ENCODE assay signal across 31 mouse cellular contexts in the genomic region with DNA sequence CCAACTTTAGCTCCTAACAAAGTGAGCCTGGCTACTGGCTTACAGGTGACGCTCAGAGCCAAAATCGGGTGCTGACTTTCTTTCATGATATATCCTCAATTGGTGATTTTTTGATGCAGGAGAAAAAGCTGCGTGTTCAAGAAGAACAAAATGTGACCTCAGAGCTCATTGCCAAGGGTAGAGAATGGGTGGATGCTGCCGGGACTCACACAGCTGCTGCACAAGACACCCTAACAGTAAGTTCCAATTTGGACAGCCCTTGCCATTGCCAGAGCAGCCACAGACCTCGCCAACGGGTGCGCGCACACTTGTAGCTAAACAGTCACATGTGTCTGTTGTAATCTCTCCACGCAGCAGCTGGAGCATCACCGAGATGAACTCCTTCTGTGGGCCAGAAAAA.
"Had no signal": no experiment of that assay in that cellular context is flagged by ENCODE, and none has a peak within 500 bp of the region (broad histone marks: within the 10 kb centered on the region; RNA-seq: fewer than 3 reads in every experiment).

No protein-coding gene starts in this region.

- H3K36me3 ChIP-seq: limb, embryonic 12.5 days; limb, embryonic 13.5 days; limb, embryonic 15.5 days; liver, embryonic 12.5 days; liver, embryonic 13.5 days; liver, embryonic 15.5 days; lung, embryonic 15.5 days; midbrain, embryonic 15.5 days had no signal

- H3K4me3 ChIP-seq: left cerebral cortex, adult 2 months; limb, embryonic 10.5 days; limb, embryonic 12.5 days; limb, embryonic 13.5 days; limb, embryonic 15.5 days; liver, embryonic 12.5 days; liver, embryonic 13.5 days; liver, embryonic 15.5 days; lung, embryonic 15.5 days; megakaryocyte, embryonic 14.5 days; midbrain, embryonic 10.5 days; midbrain, embryonic 12.5 days; midbrain, embryonic 13.5 days; midbrain, embryonic 15.5 days; myocyte had no signal

- H3K4me1 ChIP-seq: limb, embryonic 10.5 days; limb, embryonic 12.5 days; limb, embryonic 13.5 days; limb, embryonic 15.5 days; liver, embryonic 12.5 days; liver, embryonic 13.5 days; liver, embryonic 15.5 days; lung, embryonic 15.5 days; megakaryocyte, embryonic 14.5 days; midbrain, embryonic 10.5 days; midbrain, embryonic 12.5 days; midbrain, embryonic 13.5 days; midbrain, embryonic 15.5 days had no signal

- H3K9me3 ChIP-seq: limb, embryonic 10.5 days; limb, embryonic 12.5 days; limb, embryonic 13.5 days; limb, embryonic 15.5 days; liver, embryonic 12.5 days; liver, embryonic 13.5 days; liver, embryonic 15.5 days; lung, embryonic 15.5 days; midbrain, embryonic 10.5 days; midbrain, embryonic 12.5 days; midbrain, embryonic 13.5 days; midbrain, embryonic 15.5 days had no signal

- H3K27ac ChIP-seq: left cerebral cortex, adult 2 months; limb, embryonic 10.5 days; limb, embryonic 12.5 days; limb, embryonic 13.5 days; limb, embryonic 15.5 days; liver, embryonic 12.5 days; liver, embryonic 13.5 days; liver, embryonic 14.5 days; liver, embryonic 15.5 days; lung, embryonic 15.5 days; macrophage; midbrain, embryonic 10.5 days; midbrain, embryonic 12.5 days; midbrain, embryonic 13.5 days; midbrain, embryonic 15.5 days had no signal

- ATAC-seq: liver, embryonic 12.5 days; liver, postnatal 0 days; lung, postnatal 0 days; midbrain, embryonic 13.5 days; midbrain, embryonic 15.5 days; midbrain, embryonic 16.5 days had no signal

- DNase-seq: left cerebral cortex, postnatal 4 days; liver; liver, embryonic 13.5 days; liver, postnatal 0 days; lung, adult 18-20 months; lung, adult 2 months; lung, embryonic 14.5 days; lung, postnatal 10 days; lung, postnatal 14 days; lung, postnatal 36 days; lung, postnatal 4 days; midbrain, embryonic 14.5 days had no signal

- H3K9ac ChIP-seq: limb, embryonic 12.5 days; limb, embryonic 13.5 days; limb, embryonic 15.5 days; liver, embryonic 12.5 days; liver, embryonic 13.5 days; liver, embryonic 14.5 days; liver, embryonic 15.5 days; liver, postnatal 0 days; lung, embryonic 14.5 days; lung, embryonic 15.5 days; midbrain, embryonic 12.5 days; midbrain, embryonic 13.5 days; midbrain, embryonic 15.5 days had no signal

- H3K27me3 ChIP-seq: limb, embryonic 12.5 days; limb, embryonic 13.5 days; limb, embryonic 15.5 days; liver, embryonic 12.5 days; liver, embryonic 13.5 days; liver, embryonic 15.5 days; lung, embryonic 15.5 days; megakaryocyte, embryonic 14.5 days; midbrain, embryonic 12.5 days; midbrain, embryonic 13.5 days; midbrain, embryonic 15.5 days had no signal

- H3K4me2 ChIP-seq: limb, embryonic 12.5 days; limb, embryonic 13.5 days; limb, embryonic 15.5 days; liver, embryonic 11.5 days; liver, embryonic 12.5 days; liver, embryonic 13.5 days; liver, embryonic 15.5 days; lung, embryonic 14.5 days; lung, embryonic 15.5 days; midbrain, embryonic 12.5 days; midbrain, embryonic 13.5 days; midbrain, embryonic 15.5 days had no signal
